ENCODE assay signal across 9 mouse cellular contexts in genomic region chr1:172261477-172262078, GRCm38 (mm10). TPM values are rescaled to one million over a fixed set of nuclear protein-coding genes. Genes with fewer than 3 reads are reported as not detected.
DNase-seq lines count a peak whose midpoint lies in the region; ATAC-seq and TF ChIP-seq lines count a peak whose summit lies in the region.
"Had no signal": no experiment of that assay in that cellular context is flagged by ENCODE, and none has a peak within 500 bp of the region (broad histone marks: within the 10 kb centered on the region; RNA-seq: fewer than 3 reads in every experiment).

TSS of gene Igsf8 (plus strand) at chr1:172261641.

- no peaks in the 10 kb centered on the region for H3K9me3 ChIP-seq in embryonic facial prominence, embryonic 11.5 days (replicated peaks; ENCODE audit: control insufficient read depth, low read length)
- H3K9me3 ChIP-seq in hindbrain, embryonic 11.5 days (ENCODE audit: control insufficient read depth, low read length): no peaks in the 10 kb centered on the region
- no peaks in the 10 kb centered on the region for H3K9me3 ChIP-seq in liver, embryonic 14.5 days (ENCODE audit: control insufficient read depth, low read length)
- H3K9me3 ChIP-seq in stomach, postnatal 0 days (ENCODE audit: control insufficient read depth, low read length): no peaks in the 10 kb centered on the region

- H3K4me2 ChIP-seq in embryonic facial prominence, embryonic 11.5 days (ENCODE audit: low read depth, low read length): no peak within 1 kb of the TSS
- 0 out of 2 replicates have a peak within 1 kb of the TSS, but pooled peaks have one; percentile 15 for H3K4me2 ChIP-seq in hindbrain, embryonic 11.5 days (replicated peaks; ENCODE audit: low read depth, low read length)
- H3K4me2 ChIP-seq in liver, embryonic 14.5 days (ENCODE audit: low read depth): no peak within 1 kb of the TSS
- H3K4me2 ChIP-seq in stomach, postnatal 0 days (replicated peaks; ENCODE audit: low read depth): no peak within 1 kb of the TSS

- 84% methylated on average over 8 of the region's 8 CpGs for WGBS in spleen, adult 2 months
- WGBS in embryonic facial prominence, embryonic 11.5 days: 55% methylated on average over 8 of the region's 8 CpGs
- 20% methylated on average over 8 of the region's 8 CpGs for WGBS in hindbrain, embryonic 11.5 days
- 62% methylated on average over 8 of the region's 8 CpGs for WGBS in liver, embryonic 14.5 days (ENCODE audit: insufficient replicate concordance)
- WGBS in stomach, postnatal 0 days: 64% methylated on average over 8 of the region's 8 CpGs

- no peak within 1 kb of the TSS for H3K9ac ChIP-seq in embryonic facial prominence, embryonic 11.5 days (replicated peaks; ENCODE audit: low read length)
- H3K9ac ChIP-seq in hindbrain, embryonic 11.5 days (ENCODE audit: low read depth, low read length): no peak within 1 kb of the TSS
- no peak within 1 kb of the TSS for H3K9ac ChIP-seq in liver, embryonic 14.5 days (replicated peaks)
- H3K9ac ChIP-seq in stomach, postnatal 0 days (ENCODE audit: low read length): no peak within 1 kb of the TSS

- no peak for DNase-seq in spleen, adult 2 months (ENCODE audit: low read depth in 1 of 2, low spot score in 2 of 2)
- no peak for DNase-seq in spleen, adult 18-20 months
- no peak for DNase-seq in embryonic facial prominence, embryonic 11.5 days (ENCODE audit: low spot score)
- DNase-seq in hindbrain, embryonic 11.5 days (ENCODE audit: low spot score): peak; percentile 53
- DNase-seq in liver, embryonic 14.5 days (ENCODE audit: low read depth in 3 of 3, low spot score in 3 of 3): no peak
- DNase-seq in stomach, postnatal 0 days (ENCODE audit: low spot score): no peak
- no peak for DNase-seq in right cerebral cortex, postnatal 14 days
- no peak for DNase-seq in lung, postnatal 4 days

- no peaks in the 10 kb centered on the region for H3K36me3 ChIP-seq in spleen, adult 2 months (ENCODE audit: control insufficient read depth, insufficient read depth, low read length)
- no peaks in the 10 kb centered on the region for H3K36me3 ChIP-seq in embryonic facial prominence, embryonic 11.5 days (replicated peaks; ENCODE audit: control insufficient read depth, insufficient read depth, low read depth, low read length)
- no peaks in the 10 kb centered on the region for H3K36me3 ChIP-seq in hindbrain, embryonic 11.5 days (ENCODE audit: control insufficient read depth, insufficient read depth, low read length)
- H3K36me3 ChIP-seq in liver, embryonic 14.5 days (replicated peaks; ENCODE audit: control insufficient read depth, insufficient read depth, low read depth): no peaks in the 10 kb centered on the region
- H3K36me3 ChIP-seq in stomach, postnatal 0 days (ENCODE audit: control insufficient read depth, insufficient read depth, low read length): no peaks in the 10 kb centered on the region

- H3K27ac ChIP-seq in spleen, adult 2 months (ENCODE audit: insufficient read depth, low read length): no peak within 1 kb of the TSS
- no peak within 1 kb of the TSS for H3K27ac ChIP-seq in embryonic facial prominence, embryonic 11.5 days (replicated peaks; ENCODE audit: low read depth, low read length)
- H3K27ac ChIP-seq in hindbrain, embryonic 11.5 days (ENCODE audit: low read depth, low read length): peak within 1 kb of the TSS; percentile 71
- H3K27ac ChIP-seq in liver, embryonic 14.5 days: no peak within 1 kb of the TSS
- no peak within 1 kb of the TSS for H3K27ac ChIP-seq in stomach, postnatal 0 days (replicated peaks)

- no peaks in the 10 kb centered on the region for H3K4me1 ChIP-seq in spleen, adult 2 months (ENCODE audit: control insufficient read depth, insufficient read depth, insufficient read length)
- no peaks in the 10 kb centered on the region for H3K4me1 ChIP-seq in embryonic facial prominence, embryonic 11.5 days (ENCODE audit: control insufficient read depth, insufficient read depth, low read length)
- no peaks in the 10 kb centered on the region; the same call in 1 of the 2 replicates for H3K4me1 ChIP-seq in hindbrain, embryonic 11.5 days (replicated peaks; ENCODE audit: control insufficient read depth, insufficient read depth, low read length)
- H3K4me1 ChIP-seq in liver, embryonic 14.5 days (replicated peaks; ENCODE audit: control insufficient read depth in 2 of 2, insufficient read depth in 2 of 2, low read length in 1 of 2): no peaks in the 10 kb centered on the region
- H3K4me1 ChIP-seq in stomach, postnatal 0 days (replicated peaks; ENCODE audit: control insufficient read depth, insufficient read depth): no peaks in the 10 kb centered on the region

- no peak within 1 kb of the TSS for H3K4me3 ChIP-seq in spleen, adult 2 months (ENCODE audit: extremely low read depth, insufficient read depth, insufficient read length)
- no peak within 1 kb of the TSS for H3K4me3 ChIP-seq in embryonic facial prominence, embryonic 11.5 days (ENCODE audit: low read depth, low read length)
- H3K4me3 ChIP-seq in hindbrain, embryonic 11.5 days (ENCODE audit: low read depth, low read length): no peak within 1 kb of the TSS
- H3K4me3 ChIP-seq in liver, embryonic 14.5 days (ENCODE audit: insufficient read depth in 1 of 2, low read depth in 2 of 2, low read length in 2 of 2): no peak within 1 kb of the TSS
- no peak within 1 kb of the TSS for H3K4me3 ChIP-seq in stomach, postnatal 0 days (ENCODE audit: low read depth, low read length)
- H3K4me3 ChIP-seq: erythroblast, embryonic 14.5 days had no signal

- ATAC-seq in embryonic facial prominence, embryonic 11.5 days (replicated peaks; ENCODE audit: insufficient number of reproducible peaks, low FRiP score, low TSS enrichment, low read depth): no peak
- ATAC-seq in hindbrain, embryonic 11.5 days (ENCODE audit: low FRiP score): peak; percentile 80
- no peak for ATAC-seq in liver, embryonic 14.5 days (ENCODE audit: insufficient read depth)
- ATAC-seq in stomach, postnatal 0 days (ENCODE audit: low FRiP score, low TSS enrichment): no peak

- no peaks in the 10 kb centered on the region for H3K27me3 ChIP-seq in spleen, adult 2 months (ENCODE audit: control insufficient read depth, insufficient read depth, low read length)
- no peaks in the 10 kb centered on the region for H3K27me3 ChIP-seq in embryonic facial prominence, embryonic 11.5 days (ENCODE audit: control insufficient read depth, insufficient read depth, low read length)
- no peaks in the 10 kb centered on the region for H3K27me3 ChIP-seq in hindbrain, embryonic 11.5 days (ENCODE audit: control insufficient read depth, insufficient read depth, low read length)
- H3K27me3 ChIP-seq in liver, embryonic 14.5 days (ENCODE audit: control insufficient read depth, insufficient read depth, low read length): no peaks in the 10 kb centered on the region
- no peaks in the 10 kb centered on the region for H3K27me3 ChIP-seq in stomach, postnatal 0 days (ENCODE audit: control insufficient read depth, insufficient read depth, low read length)

- no peak for TF ChIP-seq POLR2A in spleen, adult 2 months (IDR thresholded peaks at IDR 0.05; ENCODE audit: low read depth, low read length)

- no peak for TF ChIP-seq EP300 in liver, embryonic 14.5 days (IDR thresholded peaks at IDR 0.05; ENCODE audit: low read depth)
- no peak for TF ChIP-seq EP300 in stomach, postnatal 0 days (optimal IDR thresholded peaks at IDR 0.05)

- TF ChIP-seq CTCF in spleen, adult 2 months (IDR thresholded peaks at IDR 0.05; ENCODE audit: extremely low read depth, insufficient read depth, insufficient read length, insufficient replicate concordance): no peak
- TF ChIP-seq CTCF in liver, embryonic 14.5 days (IDR thresholded peaks at IDR 0.05; ENCODE audit: low read depth): no peak
- TF ChIP-seq CTCF in stomach, postnatal 0 days (IDR thresholded peaks at IDR 0.05; ENCODE audit: low read depth): no peak

RNA-seq across cellular contexts. Expression of gene Igsf8, which starts in this region (rescaled TPM):
- 117 and 119 TPM in 2 replicates for polyA plus RNA-seq in spleen, adult 2 months (2012; rRNA removed)
- polyA plus RNA-seq in embryonic facial prominence, embryonic 11.5 days (2014; fragmentation: Nextera tagmentation; extraction: Ambion mirVana): 30.1 and 36.7 TPM in 2 replicates
- 123 and 136 TPM in 2 replicates for polyA plus RNA-seq in hindbrain, embryonic 11.5 days (2014; fragmentation: Nextera tagmentation; extraction: Ambion mirVana)
- polyA plus RNA-seq in liver, embryonic 14.5 days (2012; rRNA removed): 12.7 and 15.4 TPM in 2 replicates
- 11.0 and 11.6 TPM in 2 replicates for polyA plus RNA-seq in liver, embryonic 14.5 days (2014; fragmentation: Nextera tagmentation; extraction: Ambion mirVana)
- polyA plus RNA-seq in stomach, postnatal 0 days (2015; fragmentation: Nextera tagmentation; extraction: Ambion mirVana): 19.1 and 19.5 TPM in 2 replicates
